Mouse (Mus musculus) brain, embryonic 14.5 days (tissue): Measurements from ENCODE around the gene Npepps. TPM values are rescaled to one million over a fixed set of nuclear protein-coding genes. Genes with fewer than 3 reads are reported as not detected.
"Not testable (repeated sequence)": the region's sequence is repeated elsewhere in the genome, so short reads cannot be mapped to it uniquely, and the experiment has no call there.

Experiments used
- DNase-seq: peaks from one replicate; pipeline ENCODE4 v3.0.0-alpha.2; 2011; ENCODE audit warnings: low read depth
- CTCF ChIP-seq: fragments of 200-500 bp; IDR thresholded peaks from 2 replicates; pipeline ENCODE4 v1.5.1; 2012; ENCODE audit warnings: inconsistent platforms, mild to moderate bottlenecking, moderate library complexity, borderline replicate concordance; ENCODE audit not compliant: insufficient read depth, insufficient read length; ENCODE audit errors: extremely low read depth
- POLR2A ChIP-seq: fragments of 200-500 bp; IDR thresholded peaks from 2 replicates; pipeline ENCODE4 v1.6.1; 2012; ENCODE audit warnings: mild to moderate bottlenecking, inconsistent platforms, borderline replicate concordance; ENCODE audit not compliant: poor library complexity, insufficient read depth, insufficient read length, severe bottlenecking; ENCODE audit errors: extremely low read depth
- polyA plus RNA-seq: library from polyadenylated mRNA; depleted of rRNA; stranded (reverse); fragments of >200 nt; gene quantifications from 2 replicates; pipeline ENCODE4 v1.2.3, GENCODE M21; 2012

The Npepps gene
- polyA plus RNA-seq, 1 experiment, result 124 TPM

DNA sequence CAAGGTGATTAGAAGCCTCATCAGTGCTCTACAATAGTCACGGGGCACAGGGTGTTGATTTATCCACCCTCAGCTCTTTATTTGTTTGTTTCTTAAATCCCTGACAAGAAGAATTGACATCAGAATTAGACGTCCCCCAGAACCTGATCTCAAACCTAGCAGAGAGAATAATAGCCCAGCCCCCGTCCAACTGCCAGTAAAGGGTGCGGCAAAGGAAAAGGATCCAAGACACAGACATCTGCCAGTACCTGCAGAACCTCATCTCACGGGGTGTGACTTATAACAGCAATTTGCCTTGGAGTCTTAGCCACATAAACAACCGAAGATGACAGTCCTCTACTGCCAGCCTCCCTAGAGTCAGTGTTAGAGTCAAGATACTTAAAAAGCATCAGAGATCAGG lies 6.5 kb upstream of the Npepps start:
- no peak for DNase-seq
- no peak for TF ChIP-seq POLR2A
- no peak for TF ChIP-seq CTCF

DNA sequence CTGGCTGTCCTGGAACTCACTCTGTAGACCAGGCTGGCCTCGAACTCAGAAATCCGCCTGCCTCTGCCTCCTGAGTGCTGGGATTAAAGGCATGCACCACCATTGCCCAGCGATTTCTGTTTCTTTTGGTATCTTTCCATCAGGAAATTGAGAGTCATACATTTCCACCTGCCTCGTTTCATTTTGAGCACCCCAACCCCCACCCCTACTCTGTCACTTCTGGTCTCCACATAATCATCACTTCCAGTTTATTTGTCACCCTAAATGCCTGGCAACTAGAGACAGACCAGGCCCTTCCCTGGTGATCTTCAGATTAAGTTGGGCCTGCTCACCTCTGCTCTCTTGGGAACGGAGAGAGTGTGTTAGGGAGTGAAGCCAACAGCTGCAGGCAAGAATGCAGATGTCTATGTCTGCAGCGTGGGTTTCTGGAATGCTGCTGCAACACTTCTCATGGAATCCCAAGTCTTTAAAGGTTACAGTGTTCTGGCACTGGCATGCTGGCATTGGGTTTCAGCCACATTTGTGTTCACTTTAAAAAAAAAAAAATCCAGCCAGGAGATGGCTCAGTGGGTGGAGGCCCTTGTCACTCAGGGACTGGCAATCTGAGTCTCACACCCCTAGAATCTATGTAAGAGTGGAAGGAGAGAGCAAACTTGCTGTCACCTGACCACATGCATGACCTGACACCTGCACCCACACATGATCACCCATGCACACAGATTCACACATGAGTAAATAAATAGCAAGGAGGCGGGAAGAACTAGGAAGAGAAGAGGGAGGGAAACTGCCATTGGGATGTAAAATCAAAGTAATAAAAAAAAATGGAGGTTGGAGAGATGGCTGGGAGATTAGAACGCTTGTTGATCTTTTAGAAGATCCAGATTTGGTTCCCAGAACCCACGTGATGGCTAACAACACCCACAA lies 5.7 kb upstream of the Npepps start:
- TF ChIP-seq CTCF (no peak), POLR2A (no peak)

DNA sequence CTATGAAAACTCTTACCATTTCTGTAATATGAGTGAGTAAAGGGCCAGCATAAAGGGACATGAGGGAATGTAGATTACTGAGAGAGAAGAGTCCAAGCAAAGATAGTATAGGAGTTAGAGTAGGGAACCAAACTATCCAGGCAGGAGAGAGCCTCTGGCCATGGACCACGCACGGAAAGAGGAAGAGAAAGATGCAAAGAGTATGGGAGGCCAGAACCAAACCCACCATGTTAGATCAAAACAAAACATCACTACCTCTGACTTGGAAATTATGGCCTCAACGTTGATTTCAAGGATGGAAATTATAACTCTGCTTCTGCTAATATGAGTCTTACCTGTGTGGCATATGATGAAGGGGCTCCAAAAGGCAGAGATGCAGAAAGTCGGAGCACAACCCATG lies 4.4 kb upstream of the Npepps start:
- TF ChIP-seq CTCF (no peak), POLR2A (no peak)
- no peak for DNase-seq

More for the DNA sequence above, 5.7 kb upstream of the Npepps start:
- DNase-seq, result no peak

DNA sequence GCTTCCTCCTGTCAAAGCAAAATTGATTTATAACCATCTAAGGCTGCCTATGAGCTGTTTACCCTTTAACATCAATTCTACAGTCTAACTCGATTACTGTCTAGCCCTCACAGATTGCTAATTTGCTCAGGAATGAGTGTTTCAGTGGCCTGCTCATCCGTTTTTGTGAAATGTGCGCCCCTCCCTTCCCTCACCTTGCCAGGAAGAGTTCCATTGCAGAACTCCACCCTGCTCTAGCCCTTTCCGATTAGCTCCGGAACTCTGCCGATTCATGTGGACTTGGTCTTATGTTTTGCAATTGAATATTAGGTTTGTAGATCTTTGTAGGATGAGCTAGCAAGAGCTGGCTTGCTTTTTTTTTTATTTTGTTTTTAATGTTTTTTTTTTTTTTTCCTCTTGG lies 1.7 kb upstream of the Npepps start:
- TF ChIP-seq POLR2A, result no peak
- TF ChIP-seq CTCF, result no peak
- no peak for DNase-seq

DNA sequence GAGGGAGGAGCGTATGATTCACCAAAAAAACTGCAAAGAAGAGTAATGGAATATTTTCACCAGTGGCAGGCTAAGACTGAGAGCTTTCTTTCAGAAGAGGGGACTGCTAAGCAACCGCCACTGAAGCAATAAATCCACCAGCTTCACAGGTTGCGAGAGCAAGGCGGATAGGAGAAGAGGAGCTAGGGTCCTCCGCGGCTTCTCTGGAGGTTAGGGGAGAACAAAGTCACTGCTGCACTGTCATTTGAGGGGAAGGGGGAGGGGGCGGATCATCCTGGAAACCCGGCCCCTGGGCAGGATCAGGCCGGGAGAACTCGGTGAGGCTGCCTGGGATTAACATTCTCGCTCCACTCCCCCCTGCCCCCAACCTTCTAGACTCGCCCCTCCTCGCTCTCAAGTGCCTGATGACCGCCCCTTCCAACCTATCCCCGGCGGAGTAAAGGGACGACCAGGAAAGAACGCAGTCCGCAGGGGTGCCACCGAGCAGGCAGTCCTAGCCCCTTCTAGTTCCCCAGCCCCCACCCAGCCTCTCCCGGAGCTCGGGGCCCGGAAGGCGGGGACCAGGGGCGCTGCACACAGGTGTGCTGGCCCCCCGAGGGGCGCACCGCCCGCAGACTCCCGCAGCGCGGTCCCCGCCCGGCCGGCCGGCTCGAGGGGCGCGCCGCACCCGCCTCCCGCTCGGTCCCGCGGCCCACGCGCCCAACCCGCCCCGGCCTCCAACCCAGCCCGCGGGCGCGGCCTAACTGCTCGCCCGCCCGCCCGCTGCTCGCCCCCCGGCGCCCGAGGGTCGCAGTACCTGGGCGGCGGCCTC lies 828 bp downstream of the Npepps start:
- DNase-seq, result peak; percentile 92

DNA sequence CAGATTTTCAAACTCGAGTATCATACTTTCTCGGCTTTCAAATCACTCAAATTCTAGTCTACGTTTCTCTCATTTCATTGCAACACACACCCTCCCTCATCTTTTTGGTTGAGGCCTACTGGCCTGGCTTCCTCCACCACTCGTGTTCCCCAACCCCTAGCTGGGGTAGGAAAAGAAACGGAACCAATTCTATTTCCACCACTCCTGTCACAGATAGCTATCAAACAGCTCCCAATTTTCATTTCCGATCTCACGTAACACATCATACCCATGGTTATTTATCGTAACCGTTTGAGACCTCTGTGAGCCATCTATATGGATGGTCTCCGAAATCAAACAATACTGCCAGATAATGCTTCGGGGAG lies 1.4 kb downstream of the Npepps start:
- TF ChIP-seq CTCF (no peak), POLR2A (no peak)
- no peak for DNase-seq

More for the DNA sequence above, 828 bp downstream of the Npepps start:
- TF ChIP-seq CTCF (no peak), POLR2A (no peak)

DNA sequence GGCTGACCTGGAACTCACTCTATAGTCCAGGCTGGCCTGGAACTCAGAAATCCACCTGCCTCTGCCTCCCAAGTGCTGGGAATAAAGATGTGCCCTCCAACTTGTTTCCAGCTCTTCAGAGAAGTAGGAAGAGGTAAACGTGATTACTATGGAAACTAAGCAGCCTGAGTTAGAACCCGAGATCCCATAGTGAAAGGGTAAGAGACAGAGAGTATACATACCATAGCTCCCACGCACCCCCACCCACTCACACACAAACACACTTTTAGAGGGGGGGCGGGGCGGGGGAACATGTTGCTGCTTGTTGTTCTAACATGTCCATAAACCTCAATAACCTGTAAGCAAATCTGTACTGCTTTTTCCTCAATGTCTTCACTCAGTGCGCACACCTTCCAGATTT lies 2.0 kb downstream of the Npepps start:
- TF ChIP-seq CTCF (no peak), POLR2A (no peak)
- no peak for DNase-seq

DNA sequence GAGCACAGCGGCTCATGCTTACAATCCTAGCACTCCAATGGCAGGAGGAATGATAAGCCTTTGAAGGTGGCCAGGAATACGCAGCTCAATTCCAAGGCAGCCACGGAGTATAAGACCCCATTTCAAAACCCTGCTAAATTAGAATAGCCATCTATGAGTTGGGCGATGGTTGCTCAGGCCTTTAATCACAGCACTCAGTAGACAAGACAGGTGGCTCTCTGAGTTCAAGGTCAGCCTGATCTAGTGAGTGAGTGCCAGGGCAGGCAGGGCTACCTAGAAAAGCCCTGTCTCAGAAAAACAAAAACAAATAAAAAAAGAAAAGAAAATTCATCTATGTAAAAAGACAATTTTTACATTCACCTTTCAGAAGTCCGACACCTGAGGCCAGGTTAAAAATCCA lies 3.3 kb downstream of the Npepps start:
- DNase-seq, result no peak
- TF ChIP-seq POLR2A (no peak), CTCF (no peak)

DNA sequence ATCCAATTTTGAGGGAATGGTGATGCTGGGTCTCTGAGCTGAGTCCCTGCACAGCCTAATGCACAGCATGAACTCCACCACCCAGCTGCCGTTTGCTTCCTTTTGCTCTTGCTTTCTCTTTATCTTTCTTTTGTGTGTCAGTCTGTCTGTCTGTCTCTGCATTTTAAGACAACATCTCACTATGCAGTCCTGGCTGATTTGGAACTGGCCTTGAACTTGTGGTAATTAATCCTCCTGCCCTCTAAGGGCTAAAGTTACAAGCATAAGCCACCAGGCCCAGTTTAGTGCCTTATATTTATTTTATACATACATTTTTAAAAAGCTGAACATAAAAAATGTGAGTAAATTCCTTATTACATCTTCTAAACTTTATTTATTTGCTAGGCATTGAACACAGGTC lies 4.4 kb downstream of the Npepps start:
- no peak for DNase-seq

DNA sequence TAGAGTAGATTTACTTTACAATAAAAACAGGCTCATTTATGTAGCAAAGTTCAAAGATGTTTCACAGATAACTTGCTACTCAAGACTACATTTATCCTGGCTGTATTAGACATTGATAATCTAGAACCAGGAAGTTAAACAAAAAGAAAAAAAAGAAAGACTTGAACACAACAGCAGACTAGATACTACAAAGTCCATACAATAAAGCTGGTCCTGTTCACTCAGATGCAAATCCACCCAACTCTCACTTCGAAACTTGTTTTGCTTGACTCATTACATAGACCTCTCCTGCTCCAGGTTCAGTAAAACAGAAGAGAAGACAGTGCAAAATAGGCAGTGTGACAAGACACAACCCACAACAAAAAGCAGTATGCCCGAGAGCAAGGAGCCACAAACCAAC lies 5.1 kb downstream of the Npepps start:
- DNase-seq, result no peak
- TF ChIP-seq CTCF (no peak), POLR2A (no peak)

More for the DNA sequence above, 4.4 kb downstream of the Npepps start:
- no peak for TF ChIP-seq POLR2A
- no peak for TF ChIP-seq CTCF

DNA sequence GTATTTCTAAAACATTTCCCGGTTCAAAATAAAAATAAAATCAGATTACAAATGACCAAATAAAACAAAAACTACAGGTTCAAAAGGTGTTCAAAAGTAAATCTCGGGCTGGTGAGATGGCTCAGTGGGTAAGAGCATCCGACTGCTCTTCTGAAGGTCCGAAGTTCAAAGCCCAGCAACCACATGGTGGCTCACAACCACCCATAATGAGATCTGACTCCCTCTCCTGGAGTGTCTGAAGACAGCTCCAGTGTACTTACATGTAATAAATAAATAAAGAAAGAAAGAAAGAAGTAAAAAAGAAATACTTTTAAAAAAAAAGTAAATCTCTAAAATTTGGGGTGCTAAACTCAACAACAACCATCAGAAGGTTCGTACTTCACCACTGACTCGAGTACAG lies 5.5 kb downstream of the Npepps start:
- not testable (repeated sequence) for DNase-seq
